Mouse (Mus musculus) cerebellum, adult 2 months (tissue): ENCODE data around the gene Tex45. TPM values are rescaled to one million over a fixed set of nuclear protein-coding genes. Genes with fewer than 3 reads are reported as not detected.

ENCODE experiments used
- DNase-seq, 2 experiments: peaks; one replicate each; pipeline ENCODE4 v3.0.0; 2021
- H3K27ac ChIP-seq: fragments of 200-500 bp; 2 replicates; pipeline ENCODE4 v1.5.1; 2012; ENCODE audit warnings: low read length, control low read depth, inconsistent platforms; ENCODE audit not compliant: insufficient read depth
- H3K27me3 ChIP-seq: fragments of 200-500 bp; 2 replicates; pipeline ENCODE4 v1.6.1; 2012; ENCODE audit warnings: inconsistent platforms, mild to moderate bottlenecking, low read length, moderate library complexity; ENCODE audit not compliant: control insufficient read depth, insufficient read depth
- H3K4me1 ChIP-seq: fragments of 200-500 bp; 2 replicates; pipeline ENCODE4 v1.6.1; 2011; ENCODE audit warnings: low read length; ENCODE audit not compliant: control insufficient read depth, insufficient read depth
- H3K4me3 ChIP-seq: fragments of 200-500 bp; replicated peaks from 2 replicates; pipeline ENCODE3; 2011; ENCODE audit warnings: mild to moderate bottlenecking, low read depth, low read length, control low read depth; ENCODE audit not compliant: insufficient read depth
- CTCF ChIP-seq: fragments of 200-500 bp; IDR thresholded peaks from 2 replicates; pipeline ENCODE4 v1.5.1; 2011; ENCODE audit warnings: low read depth, mild to moderate bottlenecking, control low read depth, low read length, moderate library complexity, borderline replicate concordance; ENCODE audit not compliant: insufficient read depth
- POLR2A ChIP-seq: fragments of 200-500 bp; IDR thresholded peaks from 2 replicates; pipeline ENCODE4 v1.6.1; 2011; ENCODE audit warnings: low read length, control low read depth, borderline replicate concordance; ENCODE audit not compliant: insufficient read depth
- WGBS: fragments of 180-500 bp; shearing (Covaris S2); methylation state at CpG from one replicate; pipeline ENCODE4 v1.1.7; 2018; 5-methylcytosine and 5-hydroxymethylcytosine counted together
- polyA plus RNA-seq: library from polyadenylated mRNA; depleted of rRNA; stranded (reverse); fragments of >200 nt; gene quantifications from 2 replicates; pipeline ENCODE4 v1.2.3, GENCODE M21; 2012; rRNA removed

Tex45 gene
- 0.08 and 0.26 TPM in 2 replicates for polyA plus RNA-seq

DNA sequence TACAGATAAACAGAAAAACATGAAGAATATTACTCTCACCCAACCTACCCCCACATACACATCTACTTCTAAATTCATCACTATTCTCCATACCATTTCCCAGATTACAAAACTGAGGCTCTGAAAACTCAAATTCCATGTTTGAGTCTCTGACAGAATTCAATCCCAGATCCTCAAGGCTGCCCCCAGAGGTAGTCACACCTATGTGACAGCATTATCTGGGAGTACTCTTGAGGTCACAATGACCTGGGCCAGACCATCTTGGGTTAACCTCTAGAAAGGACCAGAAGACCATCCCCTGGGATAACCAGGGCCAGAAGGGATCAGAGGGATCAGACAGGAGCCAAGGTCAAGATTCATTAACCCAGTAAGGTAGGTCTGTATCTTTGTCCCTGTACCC lies at the start of gene Tex45:
Gene Tex45, plus strand, starts transcription at position 301 of the 400 bp plus-strand sequence.
- TF ChIP-seq CTCF (no peak), POLR2A (no peak)
- no peak within 1 kb of the TSS for H3K27ac ChIP-seq
- H3K4me3 ChIP-seq = no peak within 1 kb of the TSS
- no peaks in the 10 kb centered on the region for H3K27me3 ChIP-seq
- no peak for DNase-seq
- H3K4me1 ChIP-seq = peaks cover 4% of the 10 kb centered on the region; the same call in 1 of the 2 replicates

DNA sequence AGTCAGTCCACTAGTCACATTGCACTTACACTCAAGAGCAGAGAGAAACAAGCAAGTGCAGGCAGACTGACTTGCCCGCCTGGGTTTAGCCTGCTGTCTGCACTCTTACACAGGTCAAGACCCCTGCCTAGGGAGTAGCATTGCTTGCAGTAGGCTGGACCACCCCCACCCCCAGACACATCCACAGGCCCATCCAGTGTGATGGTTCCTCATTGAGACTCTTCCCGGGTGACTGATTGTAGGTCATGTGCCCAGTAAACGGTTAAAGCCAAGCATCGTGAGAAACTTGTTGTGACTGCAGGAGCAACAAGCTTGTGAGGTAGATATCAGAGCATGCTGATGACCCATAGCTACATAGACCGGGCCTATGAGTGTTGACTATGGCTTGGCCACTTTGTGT lies 49.2 kb upstream of the Tex45 start:
- no peaks in the 10 kb centered on the region for H3K4me1 ChIP-seq
- no peak overlapping the region for H3K4me3 ChIP-seq
- no peak overlapping the region for H3K27ac ChIP-seq
- 90% methylated on average over 5 of the region's 5 CpGs for WGBS
- H3K27me3 ChIP-seq = no peaks in the 10 kb centered on the region
- TF ChIP-seq POLR2A (no peak), CTCF (no peak)
- no peak for DNase-seq

DNA sequence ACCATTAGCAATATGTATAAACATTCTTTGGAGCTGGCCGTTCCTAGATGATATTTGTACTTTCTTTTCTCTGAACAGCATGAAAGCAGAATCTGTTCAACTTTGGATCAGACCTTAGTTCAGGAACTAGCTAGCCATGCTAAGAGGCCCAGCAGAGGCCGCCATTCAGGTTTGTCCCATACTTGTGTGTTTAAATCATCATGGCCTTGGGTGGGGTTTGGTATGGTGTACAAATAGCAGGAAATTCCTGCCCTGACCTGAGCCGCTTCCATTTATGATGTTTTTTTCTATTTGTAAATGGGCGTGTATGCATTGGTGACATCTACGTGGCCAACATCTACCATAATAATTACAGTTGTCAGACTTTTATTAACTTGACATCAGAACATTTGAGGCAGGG lies 45.4 kb upstream of the Tex45 start:
- no peak overlapping the region for H3K4me3 ChIP-seq
- H3K27me3 ChIP-seq = no peaks in the 10 kb centered on the region
- DNase-seq = no peak
- WGBS = 94% methylated on average over 5 of the region's 5 CpGs
- no peak for TF ChIP-seq CTCF
- no peak for TF ChIP-seq POLR2A
- H3K27ac ChIP-seq = no peak overlapping the region
- no peaks in the 10 kb centered on the region; the same call in 1 of the 2 replicates for H3K4me1 ChIP-seq

DNA sequence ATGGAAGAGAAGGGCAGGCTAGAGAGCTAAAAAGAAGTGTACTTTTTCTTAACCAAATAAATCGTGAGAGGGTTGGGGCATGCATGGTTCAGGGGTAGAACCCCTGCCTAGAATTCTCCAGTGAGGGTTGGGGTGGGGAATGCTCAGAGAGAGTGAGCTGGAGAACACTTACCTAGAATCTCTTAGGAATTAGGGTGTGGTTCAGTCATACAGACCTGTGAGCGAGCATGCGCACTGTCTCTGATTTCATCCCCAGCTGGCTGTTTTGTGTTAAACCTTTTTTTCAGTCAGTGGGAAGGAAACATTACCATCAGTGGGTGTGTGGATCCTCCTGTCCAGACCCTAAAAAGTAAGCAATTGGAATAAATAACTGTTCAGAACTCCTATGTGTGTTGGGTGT lies 44.5 kb upstream of the Tex45 start:
- Histone ChIP-seq H3K4me3 (no peak overlapping the region), H3K27ac (no peak overlapping the region)

DNA sequence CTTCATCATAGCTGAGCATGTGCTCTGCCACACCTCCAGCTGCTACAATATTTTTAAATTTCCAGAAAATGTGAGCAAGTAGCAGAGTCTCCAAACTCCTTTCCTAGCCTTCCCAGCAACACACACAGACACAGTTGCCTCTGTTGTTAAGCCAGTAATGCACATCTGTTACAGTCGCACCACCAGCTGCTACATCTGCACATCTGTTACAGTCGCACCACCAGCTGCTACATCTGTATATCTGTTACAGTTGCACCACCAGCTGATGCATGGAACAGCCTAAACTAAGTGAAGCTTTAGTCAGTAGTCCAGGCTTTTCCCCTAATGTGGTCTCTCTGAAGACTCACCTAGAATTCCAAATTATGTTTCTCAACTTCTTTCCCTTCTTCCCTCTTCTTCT lies 42.2 kb upstream of the Tex45 start:
- Histone ChIP-seq H3K4me3 (no peak overlapping the region), H3K27me3 (no peaks in the 10 kb centered on the region), H3K4me1 (no peaks in the 10 kb centered on the region; the same call in 1 of the 2 replicates), H3K27ac (no peak overlapping the region)
- DNase-seq = no peak
- TF ChIP-seq CTCF (no peak), POLR2A (no peak)
- WGBS = 93% methylated on average over 2 of the region's 2 CpGs

More for the DNA sequence above, 44.5 kb upstream of the Tex45 start:
- H3K27me3 ChIP-seq = no peaks in the 10 kb centered on the region
- TF ChIP-seq POLR2A = no peak
- TF ChIP-seq CTCF = no peak
- WGBS = 94% methylated on average over 3 of the region's 3 CpGs
- no peaks in the 10 kb centered on the region; the same call in 1 of the 2 replicates for H3K4me1 ChIP-seq
- no peak for DNase-seq

DNA sequence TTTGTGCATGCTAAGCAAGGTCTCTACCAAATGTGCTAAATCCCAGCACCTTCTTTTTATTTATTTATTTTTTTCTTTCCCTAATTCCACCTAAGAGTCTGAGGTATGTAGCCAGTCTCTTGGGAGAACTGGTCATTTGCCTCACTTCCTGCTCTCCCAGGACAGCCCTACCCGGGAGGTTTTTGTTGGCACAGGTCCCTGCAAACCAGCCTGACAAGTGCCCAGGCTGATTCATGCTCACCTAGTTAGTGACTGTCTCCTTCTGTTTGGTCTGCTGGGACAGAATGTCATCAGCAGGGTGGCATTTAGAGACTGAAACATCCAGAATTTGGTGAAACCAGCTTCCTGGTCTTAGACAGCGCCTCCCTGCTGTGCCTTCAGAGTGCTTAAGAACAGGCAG lies 40.7 kb upstream of the Tex45 start:
- TF ChIP-seq POLR2A = no peak
- no peak for TF ChIP-seq CTCF
- 14% methylated on average over 2 of the region's 2 CpGs for WGBS
- peak; percentile 79 to 88 for DNase-seq
- H3K27me3 ChIP-seq = no peaks in the 10 kb centered on the region
- H3K4me3 ChIP-seq = no peak overlapping the region
- H3K4me1 ChIP-seq = no peaks in the 10 kb centered on the region; the same call in 1 of the 2 replicates
- no peak overlapping the region for H3K27ac ChIP-seq

DNA sequence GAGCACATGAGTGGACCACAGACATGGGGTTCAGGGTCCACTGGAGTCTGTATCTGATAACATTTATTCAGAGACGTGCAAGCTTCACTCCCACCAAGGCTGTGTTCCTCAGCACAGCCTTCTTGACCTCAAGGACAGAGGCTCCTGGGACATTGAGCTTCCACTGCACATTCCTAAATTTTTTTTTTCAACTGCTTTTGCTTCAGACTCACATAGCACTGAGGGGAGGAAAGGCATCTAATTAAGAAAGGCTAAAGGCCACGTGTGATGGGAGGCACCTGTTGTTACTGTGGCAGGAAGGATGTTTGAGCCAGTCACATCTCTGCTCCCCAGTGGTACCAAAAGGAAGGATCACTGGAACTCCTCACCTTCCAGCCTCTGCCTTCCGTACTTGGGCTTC lies 39.5 kb upstream of the Tex45 start:
- 89% methylated on average over 3 of the region's 3 CpGs for WGBS
- DNase-seq = no peak
- H3K4me3 ChIP-seq = no peak overlapping the region
- H3K27me3 ChIP-seq = no peaks in the 10 kb centered on the region
- no peak overlapping the region for H3K27ac ChIP-seq
- no peaks in the 10 kb centered on the region; the same call in 1 of the 2 replicates for H3K4me1 ChIP-seq
- TF ChIP-seq POLR2A (no peak), CTCF (no peak)

DNA sequence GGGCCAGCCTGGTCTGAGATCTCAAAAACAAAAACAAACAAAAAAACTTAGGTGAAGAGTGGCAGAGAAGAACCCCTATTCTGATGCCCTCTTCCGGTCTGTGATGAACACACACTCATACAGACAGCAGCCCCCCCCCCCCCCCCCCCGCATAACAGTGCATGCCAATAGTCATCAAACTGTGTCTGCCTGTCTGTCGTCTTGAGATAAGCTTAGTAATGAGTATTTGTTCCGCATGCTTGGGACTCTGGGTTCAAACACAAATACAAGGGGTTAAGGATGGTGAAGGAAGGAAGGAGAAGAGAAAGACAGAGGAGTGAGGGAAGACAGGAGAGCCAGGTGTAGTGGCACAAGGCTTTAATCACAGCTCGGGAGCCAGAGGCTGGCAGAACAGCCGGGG lies 34.2 kb upstream of the Tex45 start:
- Histone ChIP-seq H3K4me3 (no peak overlapping the region), H3K27me3 (no peaks in the 10 kb centered on the region), H3K27ac (no peak overlapping the region), H3K4me1 (no peaks in the 10 kb centered on the region)
- TF ChIP-seq CTCF = no peak
- no peak for TF ChIP-seq POLR2A
- 70% methylated on average over 6 of the region's 6 CpGs for WGBS
- DNase-seq = no peak
